Mouse (Mus musculus): Measurements from ENCODE around the gene Adrm1. TPM values are rescaled to one million over a fixed set of nuclear protein-coding genes. Genes with fewer than 3 reads are reported as not detected.
"Not testable (repeated sequence)": the region's sequence is repeated elsewhere in the genome, so short reads cannot be mapped to it uniquely, and the experiment has no call there.

Gene Adrm1
- polyA plus RNA-seq, 1 experiment from 2014 or later: 142 TPM

GRCm38 (mm10) chr2:180166869-180167268 is 4.4 kb upstream of the Adrm1 start:
- Histone ChIP-seq H3K27ac (ENCODE audit: low read depth, low read length) (no peak overlapping the region), H3K4me3 (ENCODE audit: low read depth, low read length) (no peak overlapping the region), H3K9me3 (ENCODE audit: control insufficient read depth) (no peaks in the 10 kb centered on the region), H3K27me3 (replicated peaks; ENCODE audit: control insufficient read depth, insufficient read depth, low read length) (no peaks in the 10 kb centered on the region), H3K36me3 (ENCODE audit: control insufficient read depth, insufficient read depth) (0 out of 2 replicates have a peak, but pooled peaks cover 6% of the 10 kb centered on the region), H3K4me1 (replicated peaks; ENCODE audit: control insufficient read depth, insufficient read depth, low read length) (no peaks in the 10 kb centered on the region), H3K9ac (ENCODE audit: low read depth, low read length) (no peak overlapping the region), H3K4me2 (replicated peaks; ENCODE audit: low read depth) (no peak overlapping the region)
- no peak for TF ChIP-seq CTCF (IDR thresholded peaks at IDR 0.05; ENCODE audit: low read depth)
- WGBS: 75% methylated on average over 2 of the region's 2 CpGs
- ATAC-seq: no peak

GRCm38 (mm10) chr2:180170151-180170805 is 1.0 kb upstream of the Adrm1 start:
- 0 out of 2 replicates have a peak overlapping the region, but pooled peaks have one; percentile 97 for H3K9ac ChIP-seq (ENCODE audit: low read depth, low read length)
- H3K4me1 ChIP-seq (replicated peaks; ENCODE audit: control insufficient read depth, insufficient read depth, low read length): no peaks in the 10 kb centered on the region
- H3K27me3 ChIP-seq (replicated peaks; ENCODE audit: control insufficient read depth, insufficient read depth, low read length): no peaks in the 10 kb centered on the region
- no peak overlapping the region for H3K4me3 ChIP-seq (ENCODE audit: low read depth, low read length)
- H3K36me3 ChIP-seq (ENCODE audit: control insufficient read depth, insufficient read depth): peaks cover 22% of the 10 kb centered on the region
- no peak for TF ChIP-seq CTCF (IDR thresholded peaks at IDR 0.05; ENCODE audit: low read depth)
- H3K4me2 ChIP-seq (replicated peaks; ENCODE audit: low read depth): peak overlapping the region; percentile 88
- H3K27ac ChIP-seq (ENCODE audit: low read depth, low read length): peak overlapping the region; percentile 6; the same call in 1 of the 2 replicates
- no peaks in the 10 kb centered on the region for H3K9me3 ChIP-seq (ENCODE audit: control insufficient read depth)
- WGBS: 77% methylated on average over 11 of the region's 11 CpGs
- ATAC-seq: no peak

GRCm38 (mm10) chr2:180171522-180172070 is 311 bp downstream of the Adrm1 start:
- WGBS: under 1% methylated on average over 72 of the region's 80 CpGs
- TF ChIP-seq CTCF (IDR thresholded peaks at IDR 0.05; ENCODE audit: low read depth): no peak
- no peaks in the 10 kb centered on the region for H3K9me3 ChIP-seq (ENCODE audit: control insufficient read depth)

GRCm38 (mm10) chr2:180172152-180172551 is 867 bp downstream of the Adrm1 start:
- peak overlapping the region; percentile 57; the same call in 1 of the 2 replicates for H3K27ac ChIP-seq (ENCODE audit: low read depth, low read length)
- TF ChIP-seq CTCF (IDR thresholded peaks at IDR 0.05; ENCODE audit: low read depth): no peak
- ATAC-seq: no peak
- H3K4me2 ChIP-seq (replicated peaks; ENCODE audit: low read depth): peak overlapping the region; percentile 88
- H3K36me3 ChIP-seq (ENCODE audit: control insufficient read depth, insufficient read depth): peaks cover 37% of the 10 kb centered on the region
- H3K4me3 ChIP-seq (ENCODE audit: low read depth, low read length): peak overlapping the region; percentile 98
- 3% methylated on average over 8 of the region's 9 CpGs for WGBS
- no peaks in the 10 kb centered on the region for H3K27me3 ChIP-seq (replicated peaks; ENCODE audit: control insufficient read depth, insufficient read depth, low read length)
- H3K9ac ChIP-seq (ENCODE audit: low read depth, low read length): peak overlapping the region; percentile 97
- H3K9me3 ChIP-seq (ENCODE audit: control insufficient read depth): no peaks in the 10 kb centered on the region
- no peaks in the 10 kb centered on the region for H3K4me1 ChIP-seq (replicated peaks; ENCODE audit: control insufficient read depth, insufficient read depth, low read length)

More at GRCm38 (mm10) chr2:180171522-180172070, 311 bp downstream of the Adrm1 start:
- peak overlapping the region; percentile 97 for H3K9ac ChIP-seq (ENCODE audit: low read depth, low read length)
- ATAC-seq: peak; percentile 62
- H3K4me2 ChIP-seq (replicated peaks; ENCODE audit: low read depth): peak overlapping the region; percentile 88
- H3K4me3 ChIP-seq (ENCODE audit: low read depth, low read length): peak overlapping the region; percentile 98
- peaks cover 32% of the 10 kb centered on the region for H3K36me3 ChIP-seq (ENCODE audit: control insufficient read depth, insufficient read depth)
- peak overlapping the region; percentile 97 for H3K27ac ChIP-seq (ENCODE audit: low read depth, low read length)
- H3K27me3 ChIP-seq (replicated peaks; ENCODE audit: control insufficient read depth, insufficient read depth, low read length): no peaks in the 10 kb centered on the region
- no peaks in the 10 kb centered on the region for H3K4me1 ChIP-seq (replicated peaks; ENCODE audit: control insufficient read depth, insufficient read depth, low read length)

GRCm38 (mm10) chr2:180173163-180173562 is 1.9 kb downstream of the Adrm1 start:
- Histone ChIP-seq H3K4me3 (ENCODE audit: low read depth, low read length) (peak overlapping the region; percentile 98; the same call in 1 of the 2 replicates), H3K27ac (ENCODE audit: low read depth, low read length) (0 out of 2 replicates have a peak overlapping the region, but pooled peaks have one; percentile 15), H3K4me2 (replicated peaks; ENCODE audit: low read depth) (peak overlapping the region; percentile 88), H3K9ac (ENCODE audit: low read depth, low read length) (peak overlapping the region; percentile 97; the same call in 1 of the 2 replicates), H3K27me3 (replicated peaks; ENCODE audit: control insufficient read depth, insufficient read depth, low read length) (no peaks in the 10 kb centered on the region), H3K4me1 (replicated peaks; ENCODE audit: control insufficient read depth, insufficient read depth, low read length) (no peaks in the 10 kb centered on the region), H3K9me3 (ENCODE audit: control insufficient read depth) (no peaks in the 10 kb centered on the region), H3K36me3 (ENCODE audit: control insufficient read depth, insufficient read depth) (peaks cover 48% of the 10 kb centered on the region)
- 53% methylated on average over 4 of the region's 4 CpGs for WGBS
- TF ChIP-seq CTCF (IDR thresholded peaks at IDR 0.05; ENCODE audit: low read depth): peak; percentile 73
- no peak for ATAC-seq

GRCm38 (mm10) chr2:180173711-180174110 is 2.4 kb downstream of the Adrm1 start:
- not testable (repeated sequence) for ATAC-seq; H3K4me1 ChIP-seq (replicated peaks; ENCODE audit: control insufficient read depth, insufficient read depth, low read length); H3K9ac ChIP-seq (ENCODE audit: low read depth, low read length); H3K27me3 ChIP-seq (replicated peaks; ENCODE audit: control insufficient read depth, insufficient read depth, low read length); H3K9me3 ChIP-seq (ENCODE audit: control insufficient read depth); H3K4me3 ChIP-seq (ENCODE audit: low read depth, low read length); H3K4me2 ChIP-seq (replicated peaks; ENCODE audit: low read depth)
- WGBS: 79% methylated on average over 8 of the region's 8 CpGs
- peaks cover 53% of the 10 kb centered on the region for H3K36me3 ChIP-seq (ENCODE audit: control insufficient read depth, insufficient read depth)
- H3K27ac ChIP-seq (ENCODE audit: low read depth, low read length): 0 out of 2 replicates have a peak overlapping the region, but pooled peaks have one; percentile 15
